Mouse (Mus musculus): Measurements from ENCODE around the gene Olfr1353.
"Not testable (repeated sequence)": the region's sequence is repeated elsewhere in the genome, so short reads cannot be mapped to it uniquely, and the experiment has no call there.

The Olfr1353 gene

DNA sequence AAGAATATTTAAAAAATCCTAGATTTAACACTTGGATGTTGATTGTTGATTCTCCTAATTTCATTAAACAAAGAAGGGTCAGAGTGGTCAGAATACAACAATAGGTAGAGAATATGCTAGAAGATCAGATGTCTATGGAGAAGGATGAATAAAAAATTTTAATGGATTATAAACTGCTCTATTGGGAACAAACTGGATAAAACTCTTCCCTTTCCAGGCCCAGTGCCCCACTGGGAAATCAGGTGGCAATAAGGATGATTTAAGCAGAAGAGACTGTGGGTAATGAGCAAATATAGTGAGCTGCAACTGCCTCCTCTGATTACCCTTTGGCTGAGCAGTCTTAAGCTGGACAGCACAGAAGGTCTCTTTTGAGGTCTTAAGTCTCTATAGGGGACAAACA lies at the start of gene Olfr1353:
Olfr1353 (plus strand) TSS at position 301 of the 400 bp plus-strand sequence.
- not testable (repeated sequence) for DNase-seq

DNA sequence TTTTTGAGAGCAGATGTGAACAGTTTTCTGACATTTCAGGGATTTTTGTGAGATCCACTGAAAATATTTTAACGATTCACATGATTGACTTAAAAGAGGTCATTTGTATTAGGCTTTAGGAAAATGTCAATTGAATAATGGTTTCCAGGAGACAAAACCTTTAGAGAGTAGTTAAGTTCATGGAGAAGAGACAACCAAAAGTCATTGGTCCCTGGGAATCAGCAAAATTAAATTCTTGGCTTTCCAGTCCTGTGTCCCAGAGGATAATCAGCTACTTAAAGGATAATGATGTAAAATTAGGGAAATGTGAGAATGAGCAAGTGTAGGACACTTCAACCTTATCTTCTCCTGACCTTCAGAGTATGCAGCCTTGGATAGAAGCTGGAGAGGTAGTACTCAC lies 12.8 kb upstream of the Olfr1353 start, which contains the start of gene Olfr8:
Olfr8 (plus strand) TSS at position 301 of the 400 bp plus-strand sequence.
- not testable (repeated sequence) for DNase-seq

DNA sequence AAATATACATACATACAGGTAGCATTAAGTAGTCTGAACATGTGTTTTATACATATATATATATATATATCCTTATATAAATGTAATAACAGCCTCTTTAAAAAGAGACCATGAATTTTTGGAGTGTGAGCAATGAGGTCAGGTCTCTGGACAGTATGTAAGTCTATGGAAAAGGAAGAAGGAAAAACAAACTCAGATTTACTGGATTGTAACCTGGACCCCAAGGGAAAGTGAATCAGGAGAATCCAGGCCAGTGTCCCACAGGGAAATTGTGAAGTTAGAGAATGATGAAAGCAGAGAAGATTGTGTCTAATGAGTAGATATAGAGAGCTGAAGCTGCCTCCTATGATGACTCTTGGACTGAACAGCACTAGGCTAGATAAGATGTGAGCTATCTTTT lies 17.6 kb downstream of the Olfr1353 start, which contains the start of gene Olfr1352:
Olfr1352 (plus strand) TSS at position 301 of the 400 bp plus-strand sequence.
- DNase-seq: no peak

DNA sequence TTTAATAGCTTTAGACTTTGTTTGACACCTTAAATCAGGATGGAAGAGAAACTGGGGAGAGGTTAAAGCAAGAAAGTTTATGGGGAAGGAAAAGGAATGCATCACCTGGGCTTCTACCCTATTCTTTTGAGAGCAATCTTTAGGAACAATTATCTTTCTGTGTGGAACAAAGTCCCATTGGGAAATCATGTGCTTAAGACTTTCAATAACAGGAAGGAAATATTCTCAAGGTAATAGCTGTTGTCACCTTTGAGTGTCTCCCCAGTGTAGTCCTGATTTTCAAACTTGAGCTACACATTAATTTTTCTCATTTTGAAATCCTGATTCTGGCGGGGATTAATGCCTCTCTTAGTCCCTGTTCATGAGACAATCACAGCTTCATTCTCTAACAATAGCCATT lies 49.1 kb downstream of the Olfr1353 start, which contains the start of gene Olfr1351:
Olfr1351 (plus strand) TSS at position 301 of the 400 bp plus-strand sequence.
- DNase-seq: no peak

Measured in lung, postnatal 10 days (tissue).